Mouse (Mus musculus) heart, adult 2 months (tissue): ENCODE data around the gene Fzd10. TPM values are rescaled to one million over a fixed set of nuclear protein-coding genes. Genes with fewer than 3 reads are reported as not detected.

Experiments used
- DNase-seq, 2 experiments: peaks; one replicate each; pipeline ENCODE4 v3.0.0; 2021
- H3K27ac ChIP-seq: fragments of 200-600 bp; 2 replicates; pipeline ENCODE4 v1.8.1; 2022
- H3K27me3 ChIP-seq: fragments of 200-500 bp; 2 replicates; pipeline ENCODE4 v1.6.1; 2012; ENCODE audit warnings: mild to moderate bottlenecking, low read length, inconsistent platforms, mixed read lengths; ENCODE audit not compliant: control insufficient read depth, insufficient read depth
- H3K36me3 ChIP-seq: fragments of 200-500 bp; 2 replicates; pipeline ENCODE4 v1.6.1; 2012; ENCODE audit warnings: low read length, inconsistent platforms; ENCODE audit not compliant: control insufficient read depth, insufficient read depth
- H3K4me1 ChIP-seq: fragments of 200-500 bp; 2 replicates; pipeline ENCODE4 v1.6.1; 2011; ENCODE audit warnings: low read length; ENCODE audit not compliant: control insufficient read depth, insufficient read depth
- H3K4me3 ChIP-seq: fragments of 200-600 bp; 2 replicates; pipeline ENCODE4 v1.8.1; 2022
- H3K79me2 ChIP-seq: fragments of 200-500 bp; replicated peaks from 2 replicates; pipeline ENCODE4 v1.6.1; 2012; ENCODE audit warnings: mild to moderate bottlenecking, inconsistent platforms, low read length, moderate library complexity, mixed read lengths; ENCODE audit not compliant: control insufficient read depth, insufficient read depth
- H3K9ac ChIP-seq: fragments of 200-500 bp; 2 replicates; pipeline ENCODE4 v1.6.1; 2012; ENCODE audit warnings: low read depth, mild to moderate bottlenecking, control low read depth, inconsistent platforms, low read length, mixed read lengths
- CTCF ChIP-seq: fragments of 200-600 bp; IDR thresholded peaks from 2 replicates; pipeline ENCODE4 v1.8.1; 2022; ENCODE audit warnings: antibody characterized with exemption, mild to moderate bottlenecking, moderate library complexity
- EP300 ChIP-seq: fragments of 200-500 bp; IDR thresholded peaks from 2 replicates; pipeline ENCODE4 v1.6.1; 2011; ENCODE audit warnings: low read depth, low read length, control low read depth; ENCODE audit not compliant: insufficient read depth
- POLR2A ChIP-seq: fragments of 200-500 bp; IDR thresholded peaks from 2 replicates; pipeline ENCODE4 v1.6.1; 2011; ENCODE audit warnings: mild to moderate bottlenecking, low read depth, low read length, control low read depth; ENCODE audit not compliant: insufficient read depth
- WGBS: fragments of 180-500 bp; shearing (Covaris S2); methylation state at CpG from one replicate; pipeline ENCODE4 v1.1.7; 2018; 5-methylcytosine and 5-hydroxymethylcytosine counted together
- intact Hi-C: fragments of 180-260 bp; cut with DNase I; formaldehyde crosslinking; loops from one replicate; pipeline ENCODE4 v1.15.1; 2025
- polyA plus RNA-seq: library from polyadenylated mRNA; depleted of rRNA; stranded (reverse); fragments of >200 nt; gene quantifications from 2 replicates; pipeline ENCODE4 v1.2.3, GENCODE M21; 2012
- total RNA-seq, 2 experiments: library from RNA; stranded (reverse); gene quantifications; 2 replicates each; pipeline ENCODE4 v1.2.3; 2021

The Fzd10 gene
- total and polyA plus RNA-seq, 3 experiments: 0.12 TPM; not detected in 2

DNA sequence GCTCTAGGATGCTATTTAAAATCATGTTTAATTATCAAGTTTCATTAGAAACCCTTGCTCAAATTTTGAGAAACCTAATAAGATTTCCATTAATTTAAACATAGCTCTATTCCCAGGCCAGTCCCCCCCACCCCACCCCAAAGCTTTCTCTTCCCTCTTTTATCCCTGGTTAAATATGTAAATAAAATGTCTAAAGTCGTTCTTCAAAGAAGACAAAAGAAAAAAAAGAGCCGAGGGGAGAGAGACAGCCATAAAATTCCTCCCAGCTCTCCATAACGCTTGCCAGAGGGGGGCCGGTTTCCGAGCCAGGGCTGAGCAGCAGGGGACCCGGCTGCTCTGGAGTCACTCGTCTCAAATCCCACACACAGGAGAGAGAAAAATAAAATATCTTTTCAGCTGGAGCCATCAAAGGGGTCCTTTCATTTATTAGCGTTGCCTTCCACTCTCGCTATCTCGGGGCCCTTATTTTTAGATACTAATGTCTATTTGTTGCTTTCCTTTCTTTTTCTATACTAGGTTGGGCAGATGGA, 2.4 kb upstream of the Fzd10 start:
- WGBS: 8% methylated on average over 10 of the region's 10 CpGs
- H3K4me1 ChIP-seq: no peaks in the 10 kb centered on the region
- H3K4me3 ChIP-seq: no peak overlapping the region
- TF ChIP-seq EP300 (no peak), POLR2A (no peak), CTCF (no peak)
- no peak overlapping the region for H3K9ac ChIP-seq
- DNase-seq: no peak
- H3K27ac ChIP-seq: no peak overlapping the region
- intact Hi-C loops: no loop called here
- H3K79me2 ChIP-seq: no peaks in the 10 kb centered on the region
- peaks cover 7% of the 10 kb centered on the region for H3K27me3 ChIP-seq
- no peaks in the 10 kb centered on the region for H3K36me3 ChIP-seq

- 3% methylated on average over 20 of the region's 20 CpGs for WGBS
- Histone ChIP-seq H3K27me3 (peaks cover 7% of the 10 kb centered on the region), H3K4me1 (no peaks in the 10 kb centered on the region), H3K27ac (no peak overlapping the region), H3K4me3 (no peak overlapping the region), H3K9ac (no peak overlapping the region), H3K79me2 (no peaks in the 10 kb centered on the region), H3K36me3 (no peaks in the 10 kb centered on the region)
- intact Hi-C loops: no loop called here
- DNase-seq: no peak
- TF ChIP-seq POLR2A (no peak), EP300 (no peak), CTCF (no peak)
Observed at GRCm38 (mm10) chr5:128598760-128599364, 1.8 kb upstream of the Fzd10 start.

- no peaks in the 10 kb centered on the region for H3K79me2 ChIP-seq
- TF ChIP-seq EP300 (no peak), POLR2A (no peak), CTCF (no peak)
- H3K36me3 ChIP-seq: no peaks in the 10 kb centered on the region
- H3K9ac ChIP-seq: no peak overlapping the region
- 2% methylated on average over 28 of the region's 28 CpGs for WGBS
- peaks cover 7% of the 10 kb centered on the region for H3K27me3 ChIP-seq
- DNase-seq: no peak
- intact Hi-C loops: no loop called here
- H3K27ac ChIP-seq: no peak overlapping the region
- H3K4me1 ChIP-seq: no peaks in the 10 kb centered on the region
- H3K4me3 ChIP-seq: no peak overlapping the region
Observed at GRCm38 (mm10) chr5:128599365-128600071, 1.1 kb upstream of the Fzd10 start.

DNA sequence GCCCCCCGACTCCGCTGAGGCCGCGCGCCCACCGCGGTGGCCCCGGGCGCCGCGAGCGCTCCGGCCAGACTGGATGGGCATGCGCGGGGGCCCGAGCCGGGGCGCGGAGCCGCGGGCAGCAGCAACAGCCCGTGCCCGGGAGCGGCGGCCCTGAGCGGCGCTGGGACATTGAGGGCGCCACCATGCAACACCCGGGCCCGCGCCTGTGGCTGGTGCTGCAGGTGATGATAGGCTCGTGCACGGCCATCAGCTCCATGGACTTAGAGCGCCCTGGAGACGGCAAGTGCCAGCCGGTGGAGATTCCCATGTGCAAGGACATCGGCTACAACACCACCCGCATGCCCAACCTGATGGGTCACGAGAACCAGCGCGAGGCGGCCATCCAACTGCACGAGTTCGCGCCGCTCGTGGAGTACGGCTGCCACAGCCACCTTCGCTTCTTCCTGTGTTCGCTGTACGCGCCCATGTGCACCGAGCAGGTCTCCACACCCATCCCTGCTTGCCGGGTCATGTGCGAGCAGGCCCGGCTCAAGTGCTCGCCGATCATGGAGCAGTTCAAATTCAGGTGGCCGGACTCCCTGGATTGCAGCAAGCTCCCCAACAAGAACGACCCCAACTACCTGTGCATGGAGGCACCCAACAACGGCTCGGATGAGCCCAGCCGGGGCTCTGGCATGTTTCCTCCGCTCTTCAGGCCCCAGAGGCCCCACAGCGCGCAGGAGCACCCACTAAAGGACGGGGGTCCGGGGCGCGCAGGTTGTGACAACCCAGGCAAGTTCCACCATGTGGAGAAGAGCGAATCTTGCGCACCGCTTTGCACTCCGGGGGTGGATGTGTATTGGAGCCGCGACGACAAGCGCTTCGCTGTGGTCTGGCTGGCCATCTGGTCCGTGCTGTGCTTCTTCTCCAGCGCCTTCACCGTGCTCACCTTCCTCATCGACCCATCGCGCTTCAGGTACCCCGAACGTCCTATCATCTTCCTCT, 684 bp downstream of the Fzd10 start:
- H3K4me1 ChIP-seq: no peaks in the 10 kb centered on the region
- H3K36me3 ChIP-seq: no peaks in the 10 kb centered on the region
- H3K9ac ChIP-seq: no peak overlapping the region
- DNase-seq: peak in 1 of 2 experiments; percentile 11
- TF ChIP-seq EP300 (no peak), POLR2A (no peak), CTCF (no peak)
- no peaks in the 10 kb centered on the region for H3K79me2 ChIP-seq
- WGBS: under 1% methylated on average over 81 of the region's 87 CpGs
- H3K27me3 ChIP-seq: peaks cover 7% of the 10 kb centered on the region
- no peak overlapping the region for H3K27ac ChIP-seq
- intact Hi-C loops: no loop called here
- H3K4me3 ChIP-seq: peak overlapping the region; percentile 33

- Histone ChIP-seq H3K36me3 (no peaks in the 10 kb centered on the region), H3K9ac (no peak overlapping the region), H3K27me3 (peaks cover 7% of the 10 kb centered on the region), H3K27ac (no peak overlapping the region), H3K4me1 (no peaks in the 10 kb centered on the region), H3K79me2 (no peaks in the 10 kb centered on the region), H3K4me3 (no peak overlapping the region)
- intact Hi-C loops: no loop called here
- TF ChIP-seq POLR2A (no peak), EP300 (no peak), CTCF (no peak)
- no peak for DNase-seq
- 74% methylated on average over 1 of the region's 1 CpGs for WGBS
Observed at GRCm38 (mm10) chr5:128603693-128604092, 3.0 kb downstream of the Fzd10 start.
